Mouse (Mus musculus) CD4-positive, CD25-positive, alpha-beta regulatory T cell, adult 2 months (primary cell): ENCODE data around the gene Snx1.

ENCODE experiments used
- DNase-seq: peaks from one replicate; pipeline ENCODE4 v3.0.0-alpha.2; 2012; ENCODE audit warnings: low read depth, low spot score

The Snx1 gene

GRCm38 (mm10) chr9:66051493-66051892 is 74.9 kb downstream of the Snx1 start:
- no peak for DNase-seq

GRCm38 (mm10) chr9:66049931-66050601 is 76.3 kb downstream of the Snx1 start:
- no peak for DNase-seq

GRCm38 (mm10) chr9:66043241-66043640 is 83.1 kb downstream of the Snx1 start:
- DNase-seq: no peak

GRCm38 (mm10) chr9:66042331-66042730 is 84.1 kb downstream of the Snx1 start:
- DNase-seq: no peak

GRCm38 (mm10) chr9:66040801-66041200 is 85.6 kb downstream of the Snx1 start:
- DNase-seq: no peak

- DNase-seq: no peak
Measured at GRCm38 (mm10) chr9:66039290-66039689, 87.1 kb downstream of the Snx1 start.

- DNase-seq: no peak
Measured at GRCm38 (mm10) chr9:66038581-66038980, 87.8 kb downstream of the Snx1 start.
